Mouse (Mus musculus): ENCODE data around the gene Nfam1. TPM values are rescaled to one million over a fixed set of nuclear protein-coding genes. Genes with fewer than 3 reads are reported as not detected.

Gene Nfam1
- 1 to 10 TPM; 6.1 to 8.3 TPM for total RNA-seq (2023)

DNA sequence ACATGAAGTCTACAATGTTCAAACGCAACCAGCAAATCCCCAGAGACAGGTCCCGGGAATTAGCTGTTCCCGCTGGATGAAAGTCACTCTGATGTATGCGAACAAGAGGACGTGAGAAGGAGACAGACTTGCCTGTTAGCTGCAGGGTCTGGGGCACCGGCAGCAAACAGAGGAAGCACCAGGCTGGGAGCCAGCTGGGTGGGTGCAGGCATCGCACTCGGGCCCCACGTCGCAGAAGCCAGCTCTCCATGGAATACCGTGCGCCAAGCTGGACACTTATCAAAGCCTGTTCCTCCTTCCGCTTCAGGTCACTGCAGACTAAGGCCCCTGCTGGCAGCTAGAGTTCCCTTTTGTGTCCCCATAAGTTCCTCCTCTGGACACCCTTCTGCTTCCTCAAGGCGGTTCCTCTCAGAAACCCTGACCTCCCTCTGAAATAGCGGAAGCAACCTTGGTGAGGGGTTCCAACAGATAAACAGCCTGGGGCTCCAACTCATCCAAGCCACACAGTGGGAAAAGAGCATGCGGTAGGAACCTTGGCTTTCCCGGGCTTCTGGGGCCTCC is at the start of gene Nfam1:
Nfam1 (minus strand) TSS at position 326 of the 561 bp plus-strand sequence.

DNA sequence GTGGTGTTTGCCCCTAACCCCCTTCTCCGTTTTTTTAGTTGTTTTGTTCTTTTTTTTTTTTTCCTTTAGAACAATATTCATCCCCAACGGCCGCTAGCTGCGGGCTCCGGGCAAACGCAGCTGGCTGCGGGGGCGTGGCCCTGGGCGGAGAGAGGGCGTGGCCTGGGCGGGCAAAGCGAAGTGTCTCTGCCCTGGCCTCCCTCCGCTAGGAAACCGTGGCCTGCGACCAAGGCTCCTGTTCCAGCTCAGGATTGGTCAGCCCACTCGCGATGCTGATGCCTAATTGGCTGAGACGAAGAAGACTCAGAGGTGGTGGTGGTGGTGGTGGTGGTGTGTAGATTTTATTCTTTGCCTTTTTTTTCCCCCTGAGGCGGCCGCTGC is 45.4 kb downstream of the Nfam1 start, which contains the start of gene Tcf20:
Tcf20 (minus strand) TSS at position 141 of the 381 bp plus-strand sequence.

Other genes starting within 250 kb of the Nfam1 start
- gene Cyp2d26, start 239.0 kb downstream of the Nfam1 start, total RNA-seq (2023), result 1 to 10 TPM; 3.0 to 3.5 TPM
- gene Tcf20, start 45.4 kb downstream of the Nfam1 start, total RNA-seq (2023), result 100 to 1,000 TPM; 221 to 229 TPM
- 10 to 100 TPM; 19.0 to 30.2 TPM for gene Serhl, start 56.2 kb upstream of the Nfam1 start, total RNA-seq (2023)
- 100 to 1,000 TPM; 109 to 110 TPM for gene Rrp7a, start 89.5 kb upstream of the Nfam1 start, total RNA-seq (2023)
- 100 to 1,000 TPM; 187 to 222 TPM for gene Poldip3, start 116.1 kb upstream of the Nfam1 start, total RNA-seq (2023)
- gene Cyb5r3, start 139.3 kb upstream of the Nfam1 start, total RNA-seq (2023), result 10 to 100 TPM; 38.2 to 46.2 TPM
- gene A4galt, start 218.5 kb upstream of the Nfam1 start, total RNA-seq (2023), result under 1 TPM in 1 of 2 experiments, not detected in 1; 0.44 TPM

All from T-cell, adult 66 days (primary cell).